Mouse (Mus musculus) G1E (cell line): Measurements from ENCODE around the gene Agtrap. TPM values are rescaled to one million over a fixed set of nuclear protein-coding genes. Genes with fewer than 3 reads are reported as not detected.
"Not testable (repeated sequence)": the region's sequence is repeated elsewhere in the genome, so short reads cannot be mapped to it uniquely, and the experiment has no call there.

Source experiments
- ATAC-seq: 2 replicates; pipeline ENCODE4 v1.8.0; 2016; ENCODE audit warnings: mild to moderate bottlenecking; ENCODE audit not compliant: insufficient number of reproducible peaks, poor library complexity, low FRiP score, severe bottlenecking; ENCODE audit errors: extremely low read depth
- DNase-seq: peaks from one replicate; pipeline ENCODE4 v3.0.0; 2012; ENCODE audit warnings: low spot score
- H3K27me3 ChIP-seq: 2 replicates; pipeline ENCODE4 v1.6.1; 2012; ENCODE audit warnings: mild to moderate bottlenecking, low read length, inconsistent platforms; ENCODE audit not compliant: insufficient read depth
- H3K36me3 ChIP-seq: replicated peaks from 2 replicates; pipeline ENCODE3; 2012; ENCODE audit warnings: mild to moderate bottlenecking, inconsistent platforms
- H3K4me1 ChIP-seq: 2 replicates; pipeline ENCODE4 v1.6.1; 2012; ENCODE audit warnings: low read depth, low read length, inconsistent platforms, mixed read lengths; ENCODE audit not compliant: insufficient read depth
- H3K4me3 ChIP-seq: 2 replicates; pipeline ENCODE4 v1.5.1; 2012; ENCODE audit warnings: low read depth, mild to moderate bottlenecking, inconsistent platforms, low read length, moderate library complexity, mixed read lengths
- H3K9me3 ChIP-seq: replicated peaks from 2 replicates; pipeline ENCODE4 v1.6.1; 2012; ENCODE audit warnings: inconsistent platforms
- CTCF ChIP-seq: IDR thresholded peaks from 2 replicates; pipeline ENCODE4 v1.5.1; 2012; ENCODE audit warnings: low read depth, low read length, inconsistent platforms, mixed read lengths
- GATA1 ChIP-seq: IDR thresholded peaks from 2 replicates; pipeline ENCODE4 v1.6.1; 2012; ENCODE audit warnings: borderline replicate concordance, low read length, inconsistent platforms, mixed read lengths
- GATA2 ChIP-seq: IDR thresholded peaks from 2 replicates; pipeline ENCODE4 v1.6.1; 2012; ENCODE audit warnings: low read depth, low read length, inconsistent platforms, borderline replicate concordance
- POLR2AphosphoS5 ChIP-seq: IDR thresholded peaks from 2 replicates; pipeline ENCODE4 v1.6.1; 2012; ENCODE audit warnings: low read depth, low read length, inconsistent platforms; ENCODE audit not compliant: insufficient replicate concordance
- TAL1 ChIP-seq: conservative IDR thresholded peaks from 2 replicates; pipeline ENCODE4 v1.6.1; 2012; ENCODE audit warnings: low read depth, low read length, inconsistent platforms, mixed read lengths
- polyA plus RNA-seq: library from polyadenylated mRNA; stranded (reverse); fragments of >175 nt; gene quantifications from 2 replicates; pipeline ENCODE4 v1.2.3, GENCODE M21; 2012
- total RNA-seq, 2 experiments: library from RNA; stranded (forward) in 1 of 2; stranded (reverse) in 1 of 2; fragments of 200-1000 nt in 1 of 2; fragments of >200 nt in 1 of 2; fragmentation: Nextera tagmentation in 1 of 2; gene quantifications; 2 replicates each; pipeline ENCODE4 v1.2.3; 2014 to 2017

The Agtrap gene
- total and polyA plus RNA-seq, 3 experiments = 6.4 to 9.4 (median 7.7) TPM

DNA sequence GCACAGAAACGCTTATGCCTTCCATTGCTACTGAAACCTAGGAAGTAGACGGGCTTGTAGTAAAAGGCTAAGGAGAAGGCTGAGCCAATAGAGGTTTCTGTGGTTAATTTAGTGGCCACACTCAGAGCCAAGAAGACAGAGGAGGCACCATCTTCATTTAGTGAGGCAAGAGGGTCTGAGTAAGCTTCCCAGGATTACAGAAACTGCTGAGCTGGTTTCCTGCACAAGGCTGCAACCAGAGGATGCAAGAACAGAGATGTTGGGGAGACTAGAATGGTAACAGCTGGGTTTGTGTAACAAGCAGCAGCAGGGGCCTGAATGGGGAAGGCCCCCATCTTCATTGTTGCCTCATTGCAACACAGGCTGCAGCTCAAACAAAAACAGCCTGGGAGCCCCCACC lies 40.8 kb upstream of the Agtrap start:
- H3K36me3 ChIP-seq = no peaks in the 10 kb centered on the region
- H3K9me3 ChIP-seq = no peaks in the 10 kb centered on the region
- no peak for ATAC-seq
- TF ChIP-seq TAL1 (no peak), GATA2 (no peak), CTCF (no peak), GATA1 (no peak), POLR2AphosphoS5 (no peak)
- H3K27me3 ChIP-seq = peaks cover 56% of the 10 kb centered on the region
- H3K4me1 ChIP-seq = peaks cover 12% of the 10 kb centered on the region
- no peak for DNase-seq
- no peak overlapping the region for H3K4me3 ChIP-seq

DNA sequence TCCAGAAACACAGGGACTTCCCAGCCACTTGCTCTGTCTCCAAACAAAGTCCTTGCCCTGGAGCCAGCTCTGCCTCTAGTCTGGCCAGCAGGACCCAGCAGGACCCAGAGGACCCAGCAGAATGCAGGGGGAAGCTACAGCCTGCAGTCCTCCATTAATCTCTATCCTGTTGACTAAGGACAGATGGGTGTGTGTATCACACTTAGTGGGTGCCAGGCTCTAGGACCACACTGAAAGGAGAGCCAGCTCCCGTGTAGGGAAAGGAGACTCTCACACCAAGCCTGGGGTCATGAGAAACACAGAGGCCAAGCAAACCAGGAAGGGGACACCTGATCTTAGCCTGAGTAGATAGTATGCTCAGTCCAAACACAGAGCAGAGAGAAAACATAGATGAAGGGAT lies 40.4 kb upstream of the Agtrap start:
- H3K4me1 ChIP-seq = peaks cover 12% of the 10 kb centered on the region
- TF ChIP-seq POLR2AphosphoS5 = no peak
- TF ChIP-seq GATA1 = no peak
- TF ChIP-seq CTCF = no peak
- ATAC-seq (no peak), DNase-seq (no peak)
- no peaks in the 10 kb centered on the region for H3K36me3 ChIP-seq
- no peak overlapping the region for H3K4me3 ChIP-seq
- H3K27me3 ChIP-seq = peaks cover 55% of the 10 kb centered on the region
- H3K9me3 ChIP-seq = no peaks in the 10 kb centered on the region

DNA sequence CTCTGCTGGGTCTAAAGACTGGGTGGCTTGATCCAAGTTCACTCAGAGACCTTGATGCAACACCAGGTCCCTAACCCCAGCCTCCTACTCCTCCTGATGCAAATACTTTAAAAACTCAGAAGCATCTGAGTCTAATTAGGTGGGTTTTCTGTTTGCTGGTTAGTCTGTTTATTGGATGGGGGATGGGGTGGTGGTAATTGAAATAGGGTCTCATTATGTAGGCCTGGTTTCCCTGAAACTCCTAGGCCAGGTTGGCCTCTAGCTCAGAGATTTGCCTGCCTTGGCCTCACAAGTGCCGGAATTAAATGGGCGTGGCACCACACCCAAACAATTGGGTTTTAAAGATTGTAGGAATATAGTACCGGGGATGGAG lies 34.8 kb upstream of the Agtrap start:
- H3K9me3 ChIP-seq = no peaks in the 10 kb centered on the region
- H3K36me3 ChIP-seq = no peaks in the 10 kb centered on the region
- H3K27me3 ChIP-seq = peaks cover 12% of the 10 kb centered on the region
- no peak for DNase-seq
- H3K4me1 ChIP-seq = no peaks in the 10 kb centered on the region
- no peak for ATAC-seq
- H3K4me3 ChIP-seq = no peak overlapping the region
- TF ChIP-seq GATA1 (no peak), GATA2 (no peak), TAL1 (no peak), POLR2AphosphoS5 (no peak), CTCF (no peak)

DNA sequence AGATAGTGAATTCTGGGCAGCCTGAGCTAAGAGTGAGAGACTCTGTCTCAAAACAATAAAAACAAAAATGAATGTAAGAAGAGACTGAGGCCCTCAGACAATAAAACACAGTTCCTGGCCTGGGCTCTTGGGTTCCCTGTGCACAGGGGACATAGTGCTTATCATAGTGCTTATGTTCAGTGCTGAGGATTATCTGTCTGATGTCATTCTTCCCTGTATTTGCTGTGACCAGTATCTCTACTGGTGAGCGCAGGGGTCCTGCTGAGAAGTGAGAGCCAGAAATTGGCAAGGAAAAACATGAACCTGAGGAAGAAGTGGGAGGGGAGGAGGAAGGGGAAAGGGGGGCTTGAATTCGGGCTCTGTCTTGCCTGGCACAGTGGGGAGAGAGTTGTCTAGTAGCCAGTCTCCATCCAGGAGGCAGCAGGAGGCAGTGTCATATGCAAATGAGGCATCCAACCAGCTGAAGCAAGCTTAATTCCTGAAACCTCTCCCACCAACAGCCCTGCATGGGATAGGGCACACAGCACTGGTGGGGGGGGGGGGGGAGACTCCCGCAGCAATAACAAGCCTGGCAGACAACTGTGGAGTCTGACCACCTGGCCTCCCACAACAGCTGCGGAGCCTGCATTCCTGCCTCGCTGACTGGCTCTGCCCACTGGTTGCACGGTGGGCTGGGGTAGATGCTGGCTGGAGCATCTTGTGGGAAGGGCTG lies 34.3 kb upstream of the Agtrap start:
- Histone ChIP-seq H3K36me3 (no peaks in the 10 kb centered on the region), H3K9me3 (peaks cover 3% of the 10 kb centered on the region), H3K4me1 (no peaks in the 10 kb centered on the region), H3K27me3 (peaks cover 9% of the 10 kb centered on the region; the same call in 1 of the 2 replicates), H3K4me3 (no peak overlapping the region)
- no peak for TF ChIP-seq CTCF
- no peak for TF ChIP-seq POLR2AphosphoS5
- no peak for TF ChIP-seq GATA2
- TF ChIP-seq GATA1 = no peak
- TF ChIP-seq TAL1 = no peak
- ATAC-seq (no peak), DNase-seq (no peak)

GRCm38 (mm10) chr4:148121362-148121761 lies 33.5 kb upstream of the Agtrap start:
- no peak overlapping the region for H3K4me3 ChIP-seq
- DNase-seq (no peak), ATAC-seq (no peak)
- H3K27me3 ChIP-seq = peaks cover 9% of the 10 kb centered on the region; the same call in 1 of the 2 replicates
- peaks cover 6% of the 10 kb centered on the region for H3K9me3 ChIP-seq
- TF ChIP-seq POLR2AphosphoS5 (no peak), GATA2 (no peak), GATA1 (no peak), TAL1 (no peak), CTCF (no peak)
- H3K36me3 ChIP-seq = no peaks in the 10 kb centered on the region
- no peaks in the 10 kb centered on the region for H3K4me1 ChIP-seq

GRCm38 (mm10) chr4:148120555-148120954 lies 32.7 kb upstream of the Agtrap start:
- ATAC-seq (no peak), DNase-seq (no peak)
- no peak overlapping the region for H3K4me3 ChIP-seq

DNA sequence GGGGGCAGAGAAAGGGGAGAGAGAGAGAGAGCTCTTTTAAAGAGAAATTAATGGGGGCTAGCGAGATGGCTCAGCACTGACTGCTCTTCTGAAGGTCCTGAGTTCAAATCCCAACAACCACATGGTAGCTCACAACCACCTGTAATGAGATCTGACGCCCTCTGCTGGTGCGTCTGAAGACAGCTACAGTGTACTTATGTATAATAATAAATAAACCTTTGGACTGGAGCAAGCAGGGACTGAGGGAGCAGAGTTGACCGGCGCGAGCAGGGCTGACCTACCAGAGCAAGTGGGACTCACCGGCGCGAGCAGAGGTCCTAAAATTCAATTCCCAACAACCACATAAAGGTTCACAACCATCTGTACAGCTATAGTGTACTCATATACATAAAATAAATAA lies 31.7 kb upstream of the Agtrap start:
- H3K36me3 ChIP-seq, H3K4me3 ChIP-seq, DNase-seq, H3K9me3 ChIP-seq, ATAC-seq, H3K27me3 ChIP-seq: not testable (repeated sequence)
- peaks cover 11% of the 10 kb centered on the region for H3K4me1 ChIP-seq

More at GRCm38 (mm10) chr4:148120555-148120954, 32.7 kb upstream of the Agtrap start:
- peaks cover 9% of the 10 kb centered on the region; the same call in 1 of the 2 replicates for H3K27me3 ChIP-seq
- no peaks in the 10 kb centered on the region for H3K36me3 ChIP-seq
- peaks cover 6% of the 10 kb centered on the region for H3K9me3 ChIP-seq
- TF ChIP-seq POLR2AphosphoS5 = no peak
- TF ChIP-seq GATA2 = no peak
- no peak for TF ChIP-seq GATA1
- TF ChIP-seq CTCF = no peak
- no peak for TF ChIP-seq TAL1
- peaks cover 3% of the 10 kb centered on the region for H3K4me1 ChIP-seq
